Mouse (Mus musculus) lung, embryonic 14.5 days (tissue): ENCODE measurements around the gene Gpalpp1. TPM values are rescaled to one million over a fixed set of nuclear protein-coding genes. Genes with fewer than 3 reads are reported as not detected.

Source experiments
- ATAC-seq: fragments of 200-750 bp; cut with Nextera tagmentation; 2 replicates; pipeline ENCODE4 v1.8.0; 2017; ENCODE audit warnings: mild to moderate bottlenecking, moderate TSS enrichment, moderate library complexity; ENCODE audit not compliant: insufficient read depth
- DNase-seq: peaks from one replicate; pipeline ENCODE4 v3.0.0-alpha.2; 2015
- H3K27ac ChIP-seq: fragments of 300-500 bp; sonication (generic); 2 replicates; pipeline ENCODE4 v1.5.1; 2014; ENCODE audit warnings: low read depth, mild to moderate bottlenecking, moderate library complexity
- H3K27me3 ChIP-seq: fragments of 300-500 bp; sonication (generic); 2 replicates; pipeline ENCODE4 v1.6.1; 2014; ENCODE audit warnings: low read length, control low read depth; ENCODE audit not compliant: insufficient read depth
- H3K36me3 ChIP-seq: fragments of 300-500 bp; sonication (generic); 2 replicates; pipeline ENCODE4 v1.6.1; 2014; ENCODE audit warnings: control low read depth; ENCODE audit not compliant: insufficient read depth
- H3K4me1 ChIP-seq: fragments of 300-500 bp; sonication (generic); 2 replicates; pipeline ENCODE4 v1.6.1; 2014; ENCODE audit warnings: antibody characterized with exemption, control low read depth; ENCODE audit not compliant: insufficient read depth
- H3K4me2 ChIP-seq: fragments of 300-500 bp; sonication (generic); 2 replicates; pipeline ENCODE4 v1.6.1; 2014; ENCODE audit warnings: mild to moderate bottlenecking
- H3K4me3 ChIP-seq: fragments of 300-500 bp; sonication (generic); 2 replicates; pipeline ENCODE4 v1.5.1; 2014; ENCODE audit warnings: low read depth, low read length
- H3K9ac ChIP-seq: fragments of 300-500 bp; sonication (generic); 2 replicates; pipeline ENCODE4 v1.6.1; 2014
- H3K9me3 ChIP-seq: fragments of 300-500 bp; sonication (generic); 2 replicates; pipeline ENCODE4 v1.6.1; 2016; ENCODE audit warnings: low read depth, low read length, control low read depth
- CTCF ChIP-seq: IDR thresholded peaks from 2 replicates; pipeline ENCODE4 v1.5.1; 2016; ENCODE audit warnings: antibody characterized with exemption, low read depth
- WGBS: fragments of 180-500 bp; shearing (Covaris S2); extraction: QIAGEN DNeasy Blood & Tissue Kit; methylation state at CpG from one replicate; pipeline ENCODE4 v1.1.7; 2014; 5-methylcytosine and 5-hydroxymethylcytosine counted together
- polyA plus RNA-seq: library from polyadenylated mRNA; unstranded; fragments of >200 nt; fragmentation: Nextera tagmentation; extraction: Ambion mirVana; gene quantifications from 2 replicates; pipeline ENCODE4 v1.2.1, GENCODE M21; 2014

Gene Gpalpp1
- polyA plus RNA-seq, 1 experiment from 2014 or later: 13.6 TPM

DNA sequence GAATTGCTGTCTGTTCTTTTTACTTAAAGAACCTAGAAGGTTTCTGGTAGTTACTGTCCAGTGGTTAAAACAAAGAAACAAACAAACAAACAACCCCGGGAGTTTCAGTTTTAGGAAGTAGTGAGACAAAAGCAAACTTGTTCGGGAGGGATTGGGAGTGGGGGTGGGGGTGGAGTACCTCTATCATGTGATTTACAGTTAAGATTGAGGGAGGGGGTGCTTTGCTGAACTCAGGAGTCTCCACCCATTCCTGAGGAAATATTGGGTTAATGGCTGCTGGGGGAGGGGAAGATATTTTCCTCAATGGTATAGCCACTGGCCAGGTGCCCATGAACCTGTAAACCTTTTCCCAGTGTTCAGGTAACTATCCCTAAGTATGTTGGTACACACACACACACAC is 40.5 kb upstream of the Gpalpp1 start:
- peaks cover 10% of the 10 kb centered on the region for H3K4me1 ChIP-seq
- TF ChIP-seq CTCF: no peak
- 57% methylated on average over 2 of the region's 2 CpGs for WGBS
- H3K36me3 ChIP-seq: no peaks in the 10 kb centered on the region
- H3K4me3 ChIP-seq: no peak overlapping the region
- H3K4me2 ChIP-seq: no peak overlapping the region
- ATAC-seq: no peak
- H3K27me3 ChIP-seq: no peaks in the 10 kb centered on the region
- H3K9me3 ChIP-seq: no peaks in the 10 kb centered on the region
- no peak for DNase-seq
- H3K27ac ChIP-seq: no peak overlapping the region
- no peak overlapping the region for H3K9ac ChIP-seq

DNA sequence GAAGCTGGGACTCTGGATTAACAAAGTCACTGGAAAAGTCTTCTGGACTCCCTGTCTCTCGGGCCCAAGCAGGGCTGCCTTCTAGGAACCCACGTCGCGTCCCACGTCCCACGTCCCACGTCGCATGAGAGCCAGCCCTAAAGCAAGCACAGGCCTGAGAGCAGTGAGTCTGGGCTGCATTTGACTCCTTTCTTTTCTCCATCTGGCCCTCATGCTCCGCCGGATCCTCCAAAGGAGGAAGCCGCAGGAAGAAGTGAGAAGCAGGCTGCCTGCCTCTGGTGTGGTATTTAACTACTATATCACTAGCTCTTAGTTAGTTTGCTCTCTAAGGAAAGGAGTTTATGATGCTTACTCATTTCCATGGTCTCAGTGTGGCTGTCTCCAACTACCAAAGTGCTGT is 39.9 kb upstream of the Gpalpp1 start:
- no peak for DNase-seq
- H3K27me3 ChIP-seq: no peaks in the 10 kb centered on the region
- no peak overlapping the region for H3K9ac ChIP-seq
- WGBS: 85% methylated on average over 11 of the region's 11 CpGs
- no peaks in the 10 kb centered on the region for H3K9me3 ChIP-seq
- 0 out of 2 replicates have a peak overlapping the region, but pooled peaks have one; percentile 24 for H3K27ac ChIP-seq
- peak overlapping the region; percentile 52; the same call in 1 of the 2 replicates for H3K4me2 ChIP-seq
- no peaks in the 10 kb centered on the region for H3K36me3 ChIP-seq
- no peak for TF ChIP-seq CTCF
- peaks cover 10% of the 10 kb centered on the region for H3K4me1 ChIP-seq
- no peak for ATAC-seq
- H3K4me3 ChIP-seq: no peak overlapping the region

DNA sequence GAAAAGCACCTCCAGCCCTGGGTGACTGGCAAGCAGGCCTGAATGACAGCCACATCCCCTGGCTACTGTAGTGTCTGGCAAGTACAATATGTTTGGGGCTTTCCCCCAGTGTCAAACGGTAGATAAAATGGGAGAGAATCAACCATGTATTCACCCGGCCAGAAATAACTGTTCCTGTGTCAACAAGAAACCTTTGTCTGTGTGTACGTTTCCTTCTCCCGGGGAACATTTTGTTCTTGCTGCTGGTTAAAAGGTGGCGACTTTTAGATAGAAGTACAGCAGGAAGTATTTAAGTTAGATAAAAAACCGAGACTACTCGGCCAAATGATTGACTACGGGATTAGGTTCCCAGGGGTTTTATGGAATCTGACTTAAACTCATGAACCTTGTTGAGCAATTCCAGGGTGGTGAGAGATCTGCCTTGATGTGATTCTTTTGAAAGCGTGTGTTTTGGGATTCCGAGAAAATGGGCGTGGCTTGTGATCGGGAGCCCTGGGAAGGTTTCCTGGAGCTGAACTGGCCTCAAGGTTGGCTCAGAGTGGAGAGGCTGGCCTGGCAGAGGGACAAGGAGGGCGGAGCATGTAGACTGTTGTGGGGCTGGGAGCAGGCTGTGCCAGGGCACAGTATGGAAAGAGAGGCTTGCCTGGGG is 39.1 kb upstream of the Gpalpp1 start:
- ATAC-seq (peak; percentile 44; the same call in 1 of the 2 replicates), DNase-seq (peak; percentile 89)
- Histone ChIP-seq H3K4me2 (peak overlapping the region; percentile 52), H3K9ac (peak overlapping the region; percentile 32), H3K4me1 (peaks cover 10% of the 10 kb centered on the region), H3K27me3 (no peaks in the 10 kb centered on the region), H3K27ac (peak overlapping the region; percentile 13; the same call in 1 of the 2 replicates), H3K4me3 (peak overlapping the region; percentile 25), H3K36me3 (no peaks in the 10 kb centered on the region), H3K9me3 (no peaks in the 10 kb centered on the region)
- TF ChIP-seq CTCF: no peak
- 12% methylated on average over 13 of the region's 13 CpGs for WGBS

DNA sequence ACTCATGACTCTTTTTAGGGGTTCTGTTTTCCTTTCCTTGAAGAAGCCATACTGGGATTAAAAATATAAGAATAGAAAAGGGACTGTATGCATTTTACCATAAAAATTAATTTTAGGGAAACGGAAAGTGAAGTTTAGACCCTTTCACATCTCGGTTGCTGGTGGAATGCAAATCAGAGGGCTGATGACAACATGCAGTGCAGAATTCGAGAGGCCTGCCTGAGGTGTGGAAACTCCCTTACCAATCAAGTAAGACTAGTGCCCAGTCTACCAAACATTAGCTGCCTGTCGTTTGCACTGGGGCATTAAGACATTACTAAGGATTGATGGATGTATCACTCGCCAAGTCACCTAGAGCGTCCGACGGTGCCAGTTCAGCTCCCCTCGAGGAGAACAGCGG is 37.7 kb upstream of the Gpalpp1 start:
- H3K4me2 ChIP-seq: no peak overlapping the region
- H3K4me1 ChIP-seq: peaks cover 8% of the 10 kb centered on the region
- no peaks in the 10 kb centered on the region for H3K36me3 ChIP-seq
- H3K27ac ChIP-seq: no peak overlapping the region
- no peak overlapping the region for H3K4me3 ChIP-seq
- ATAC-seq: no peak
- no peak for TF ChIP-seq CTCF
- H3K9ac ChIP-seq: no peak overlapping the region
- 78% methylated on average over 10 of the region's 10 CpGs for WGBS
- H3K9me3 ChIP-seq: no peaks in the 10 kb centered on the region
- no peaks in the 10 kb centered on the region for H3K27me3 ChIP-seq
- DNase-seq: no peak

DNA sequence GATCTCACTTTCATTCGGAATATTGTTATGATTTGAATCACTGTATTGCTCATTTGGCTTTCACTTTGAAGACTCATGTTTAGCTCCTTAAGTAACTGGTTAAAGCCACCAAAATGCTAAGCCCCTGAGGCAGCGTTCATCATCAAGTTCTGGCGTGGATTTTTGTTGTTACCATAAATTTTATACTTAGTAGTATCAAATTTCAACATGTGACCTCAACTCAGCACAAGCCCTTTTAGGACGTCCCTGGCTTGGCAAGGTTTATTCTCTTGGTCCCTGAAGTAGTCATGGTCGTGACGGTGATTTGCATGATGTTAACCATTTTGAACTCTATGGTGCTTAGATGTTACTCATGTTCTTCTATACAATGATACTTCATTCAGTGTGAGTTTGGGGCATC is 36.5 kb upstream of the Gpalpp1 start:
- Histone ChIP-seq H3K27me3 (no peaks in the 10 kb centered on the region), H3K36me3 (no peaks in the 10 kb centered on the region), H3K4me3 (no peak overlapping the region), H3K27ac (no peak overlapping the region), H3K9ac (no peak overlapping the region), H3K4me1 (peaks cover 8% of the 10 kb centered on the region; the same call in 1 of the 2 replicates), H3K9me3 (no peaks in the 10 kb centered on the region), H3K4me2 (no peak overlapping the region)
- ATAC-seq (no peak), DNase-seq (no peak)
- WGBS: 63% methylated on average over 6 of the region's 6 CpGs
- no peak for TF ChIP-seq CTCF

DNA sequence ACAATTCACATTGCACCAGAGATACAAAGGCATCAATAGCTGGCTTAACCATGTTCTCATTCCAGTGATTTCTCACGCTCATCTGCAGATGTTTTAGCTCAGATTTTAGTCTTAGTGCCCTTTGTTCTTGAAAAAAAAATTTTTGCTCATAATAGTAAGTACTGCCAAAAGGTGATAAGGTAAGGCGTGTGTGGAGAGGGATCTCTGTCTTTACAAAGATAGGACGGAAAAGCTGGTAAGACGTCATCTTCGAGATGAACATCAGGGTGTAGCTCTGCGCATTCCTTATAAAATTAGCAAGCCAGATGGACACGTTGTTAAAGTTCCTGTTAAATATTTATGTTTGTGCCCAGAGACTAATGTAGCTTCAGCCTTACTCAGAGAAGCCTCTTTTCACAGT is 35.3 kb upstream of the Gpalpp1 start:
- ATAC-seq: no peak
- Histone ChIP-seq H3K27ac (no peak overlapping the region), H3K4me1 (peaks cover 8% of the 10 kb centered on the region; the same call in 1 of the 2 replicates), H3K27me3 (no peaks in the 10 kb centered on the region), H3K36me3 (no peaks in the 10 kb centered on the region), H3K4me3 (no peak overlapping the region), H3K4me2 (no peak overlapping the region), H3K9ac (no peak overlapping the region), H3K9me3 (no peaks in the 10 kb centered on the region)
- DNase-seq: no peak
- TF ChIP-seq CTCF: no peak
- WGBS: 39% methylated on average over 7 of the region's 7 CpGs

DNA sequence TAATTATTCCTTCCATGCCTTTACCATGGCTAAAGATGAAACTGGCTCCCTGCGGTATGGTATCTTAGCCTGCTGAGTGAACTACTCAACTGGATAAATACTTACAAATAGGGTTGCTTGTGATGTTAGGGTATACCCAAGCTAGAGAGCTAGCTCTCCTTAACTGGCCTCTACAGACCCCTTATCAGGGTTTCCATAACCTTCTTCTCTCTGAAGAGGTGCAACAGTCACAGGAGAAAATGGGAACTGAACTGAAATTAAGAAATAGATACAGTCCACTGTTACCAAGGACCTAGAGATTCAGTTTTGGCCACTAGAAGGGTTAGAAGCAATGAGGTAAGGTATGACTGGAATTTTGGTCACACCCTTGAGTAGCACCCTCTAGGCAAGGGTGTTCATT is 34.7 kb upstream of the Gpalpp1 start:
- Histone ChIP-seq H3K4me3 (no peak overlapping the region), H3K9me3 (no peaks in the 10 kb centered on the region), H3K36me3 (no peaks in the 10 kb centered on the region), H3K4me2 (no peak overlapping the region), H3K9ac (no peak overlapping the region), H3K27me3 (no peaks in the 10 kb centered on the region), H3K4me1 (peaks cover 5% of the 10 kb centered on the region; the same call in 1 of the 2 replicates), H3K27ac (no peak overlapping the region)
- WGBS: 88% methylated on average over 1 of the region's 1 CpGs
- DNase-seq (no peak), ATAC-seq (no peak)
- no peak for TF ChIP-seq CTCF
